Mouse (Mus musculus) neural tube, embryonic 15.5 days (tissue): ENCODE data around the gene Ifi35. TPM values are rescaled to one million over a fixed set of nuclear protein-coding genes. Genes with fewer than 3 reads are reported as not detected.
A peak's percentile ranks its signal among the peaks of the same experiment; 100 is the strongest.
"Not testable (repeated sequence)": the region's sequence is repeated elsewhere in the genome, so short reads cannot be mapped to it uniquely, and the experiment has no call there.

Experiments used
- ATAC-seq: fragments of 200-750 bp; cut with Nextera tagmentation; 2 replicates; pipeline ENCODE4 v1.8.0; 2017; ENCODE audit warnings: mild to moderate bottlenecking, moderate TSS enrichment, moderate library complexity; ENCODE audit not compliant: low FRiP score
- H3K27ac ChIP-seq: fragments of 300-500 bp; sonication (generic); replicated peaks from 2 replicates; pipeline ENCODE4 v1.5.1; 2015; ENCODE audit warnings: mild to moderate bottlenecking, inconsistent platforms
- H3K27me3 ChIP-seq: fragments of 300-500 bp; sonication (generic); replicated peaks from 2 replicates; pipeline ENCODE4 v1.6.1; 2015; ENCODE audit warnings: inconsistent platforms
- H3K36me3 ChIP-seq: fragments of 300-500 bp; sonication (generic); 2 replicates; pipeline ENCODE4 v1.6.1; 2015; ENCODE audit warnings: inconsistent platforms
- H3K4me1 ChIP-seq: fragments of 300-500 bp; sonication (generic); 2 replicates; pipeline ENCODE4 v1.6.1; 2015; ENCODE audit warnings: inconsistent platforms
- H3K4me2 ChIP-seq: fragments of 300-500 bp; sonication (generic); 2 replicates; pipeline ENCODE4 v1.6.1; 2015; ENCODE audit warnings: inconsistent platforms, mild to moderate bottlenecking, moderate library complexity
- H3K4me3 ChIP-seq: fragments of 300-500 bp; sonication (generic); replicated peaks from 2 replicates; pipeline ENCODE4 v1.5.1; 2015; ENCODE audit warnings: mild to moderate bottlenecking, inconsistent platforms
- H3K9ac ChIP-seq: fragments of 300-500 bp; sonication (generic); replicated peaks from 2 replicates; pipeline ENCODE4 v1.6.1; 2015; ENCODE audit warnings: mild to moderate bottlenecking, inconsistent platforms
- H3K9me3 ChIP-seq: fragments of 300-500 bp; sonication (generic); replicated peaks from 2 replicates; pipeline ENCODE4 v1.6.1; 2016; ENCODE audit warnings: inconsistent platforms
- WGBS: fragments of 180-500 bp; shearing (Covaris S2); methylation state at CpG from one replicate; pipeline ENCODE4 v1.1.7; 2015; ENCODE audit warnings: mixed read lengths; 5-methylcytosine and 5-hydroxymethylcytosine counted together
- polyA plus RNA-seq: library from polyadenylated mRNA; unstranded; fragments of >200 nt; fragmentation: Nextera tagmentation; extraction: Ambion mirVana; gene quantifications from 2 replicates; pipeline ENCODE4 v1.2.1, GENCODE M21; 2015

Gene Ifi35
- polyA plus RNA-seq, 1 experiment from 2014 or later, result 3.9 TPM

DNA sequence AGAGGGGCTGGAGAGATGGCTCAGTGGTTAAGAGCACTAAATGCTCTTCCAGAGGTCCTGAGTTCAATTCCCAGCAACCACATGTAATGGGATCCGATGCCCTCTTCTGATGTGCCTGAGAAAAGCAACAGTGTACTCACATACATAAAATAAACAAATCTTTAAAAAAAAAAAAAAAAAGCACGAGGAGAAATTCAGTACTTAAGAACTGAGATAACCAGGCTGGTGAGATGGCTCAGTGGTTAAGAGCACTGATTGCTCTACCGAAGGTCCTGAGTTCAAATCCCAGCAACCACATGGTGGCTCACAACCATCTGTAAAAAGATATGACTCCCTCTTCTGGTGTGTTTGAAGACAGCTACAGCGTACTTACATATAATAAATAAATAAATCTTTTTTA, 1.4 kb downstream of the Ifi35 start:
- H3K9me3 ChIP-seq, H3K27ac ChIP-seq, H3K4me3 ChIP-seq, H3K9ac ChIP-seq, H3K27me3 ChIP-seq, ATAC-seq, H3K4me2 ChIP-seq, H3K4me1 ChIP-seq, H3K36me3 ChIP-seq: not testable (repeated sequence)
- WGBS, result 81% methylated on average over 4 of the region's 4 CpGs

DNA sequence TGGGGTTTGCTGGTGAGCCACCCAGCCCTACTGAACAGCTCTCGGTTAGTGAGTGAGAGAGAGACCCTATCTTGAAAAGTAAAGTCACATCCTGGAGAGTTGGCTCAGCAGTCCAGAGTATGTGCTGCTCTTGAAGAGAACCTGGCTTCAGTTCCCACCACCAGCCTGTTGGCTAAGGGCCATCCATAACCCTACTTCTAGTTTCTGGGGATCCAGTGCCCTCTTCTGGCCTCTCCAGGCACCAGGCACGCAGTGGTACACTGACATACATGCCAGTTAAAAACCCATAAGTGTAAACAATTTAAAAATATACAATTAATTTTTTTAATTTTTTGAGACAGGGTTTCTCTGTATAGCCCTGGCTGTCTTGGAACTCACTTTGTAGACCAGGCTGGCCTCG, 2.2 kb downstream of the Ifi35 start:
- ATAC-seq, result no peak
- H3K27me3 ChIP-seq, result no peaks in the 10 kb centered on the region
- peaks cover 4% of the 10 kb centered on the region for H3K36me3 ChIP-seq
- H3K4me3 ChIP-seq, result no peak overlapping the region
- H3K27ac ChIP-seq, result no peak overlapping the region
- 88% methylated on average over 3 of the region's 3 CpGs for WGBS
- no peak overlapping the region for H3K4me2 ChIP-seq
- no peak overlapping the region for H3K9ac ChIP-seq
- no peaks in the 10 kb centered on the region for H3K9me3 ChIP-seq
- no peaks in the 10 kb centered on the region for H3K4me1 ChIP-seq

DNA sequence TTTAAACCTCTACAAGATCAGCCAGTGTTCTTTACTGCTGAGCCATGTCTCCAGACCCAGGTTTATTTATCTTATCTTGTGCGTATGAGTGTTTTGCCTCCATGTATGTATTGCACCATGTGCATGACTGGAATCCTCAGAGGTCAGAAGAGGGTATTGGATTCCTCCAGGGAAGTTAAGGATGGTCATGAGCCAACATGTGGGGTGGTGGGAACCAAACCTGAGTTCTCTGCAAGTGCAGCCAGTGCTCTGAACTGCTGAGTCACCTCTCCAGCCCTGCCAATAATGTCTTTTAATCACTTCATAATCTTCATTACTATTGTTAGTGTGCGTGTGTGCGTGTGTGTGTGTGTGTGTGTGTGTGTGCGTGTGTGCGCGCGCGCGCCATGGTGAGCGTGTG, 3.3 kb downstream of the Ifi35 start:
- Histone ChIP-seq H3K9me3 (no peaks in the 10 kb centered on the region), H3K9ac (no peak overlapping the region), H3K27me3 (no peaks in the 10 kb centered on the region), H3K4me1 (no peaks in the 10 kb centered on the region), H3K36me3 (no peaks in the 10 kb centered on the region), H3K4me2 (no peak overlapping the region), H3K27ac (no peak overlapping the region), H3K4me3 (no peak overlapping the region)
- 88% methylated on average over 10 of the region's 10 CpGs for WGBS
- no peak for ATAC-seq

DNA sequence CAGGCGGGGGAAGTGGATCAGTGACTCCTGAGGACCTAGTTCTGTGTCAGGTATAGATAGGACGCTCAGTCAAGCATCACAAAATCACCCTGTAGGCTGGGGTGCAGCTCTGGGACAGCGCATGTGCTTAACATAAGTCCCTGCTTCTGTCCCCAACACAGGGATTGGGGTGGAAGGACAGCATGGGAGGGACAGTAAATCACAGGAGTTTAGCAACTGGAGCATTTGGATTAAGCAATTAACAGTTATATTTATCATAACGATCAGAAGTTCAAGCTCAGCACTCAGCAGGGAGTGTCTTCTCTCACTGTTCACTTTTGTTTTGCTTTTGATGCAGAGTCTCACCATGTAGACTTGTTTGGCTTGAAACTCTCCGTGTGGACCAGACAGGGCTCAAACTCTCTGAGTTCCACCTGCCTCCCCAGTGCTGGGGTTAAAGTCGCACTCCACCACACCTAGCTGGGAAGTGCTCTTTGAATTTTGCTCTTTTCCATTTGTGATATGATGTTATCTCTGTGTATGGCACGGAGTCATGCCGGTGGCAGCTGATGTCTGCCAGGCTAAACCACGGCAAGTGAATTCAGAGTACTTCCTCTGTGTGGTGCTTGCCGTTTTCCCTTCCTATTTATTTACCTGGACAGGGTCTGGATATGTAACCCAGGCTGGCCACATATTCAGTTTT, 4.0 kb downstream of the Ifi35 start:
- Histone ChIP-seq H3K4me2 (no peak overlapping the region), H3K9ac (no peak overlapping the region), H3K36me3 (peaks cover 5% of the 10 kb centered on the region), H3K4me1 (no peaks in the 10 kb centered on the region), H3K27ac (no peak overlapping the region), H3K4me3 (no peak overlapping the region), H3K27me3 (no peaks in the 10 kb centered on the region), H3K9me3 (no peaks in the 10 kb centered on the region)
- no peak for ATAC-seq
- WGBS, result 72% methylated on average over 10 of the region's 10 CpGs

DNA sequence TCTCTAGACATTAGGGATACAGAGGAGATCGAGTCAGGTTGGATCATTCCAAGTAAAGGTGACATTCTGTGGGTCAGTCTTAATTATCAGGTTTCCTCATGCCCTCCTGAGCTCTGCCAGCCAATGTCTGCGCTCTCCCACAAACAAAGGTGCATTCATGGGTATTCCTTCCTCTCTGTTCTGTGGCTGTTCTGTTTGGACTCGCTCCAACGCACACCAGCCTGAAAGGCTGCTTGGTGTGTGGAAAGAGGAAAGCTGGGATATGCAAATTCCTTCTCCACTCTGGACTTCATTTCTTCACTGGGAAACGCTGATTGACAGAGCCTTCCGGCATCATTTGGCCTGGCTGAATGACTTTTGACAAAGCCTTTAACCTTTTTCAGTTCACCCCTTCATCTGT, 6.5 kb downstream of the Ifi35 start:
- Histone ChIP-seq H3K27ac (no peak overlapping the region), H3K4me2 (no peak overlapping the region), H3K9ac (no peak overlapping the region), H3K27me3 (no peaks in the 10 kb centered on the region), H3K4me1 (no peaks in the 10 kb centered on the region), H3K36me3 (peaks cover 28% of the 10 kb centered on the region), H3K9me3 (no peaks in the 10 kb centered on the region), H3K4me3 (no peak overlapping the region)
- 43% methylated on average over 6 of the region's 6 CpGs for WGBS
- ATAC-seq, result no peak

DNA sequence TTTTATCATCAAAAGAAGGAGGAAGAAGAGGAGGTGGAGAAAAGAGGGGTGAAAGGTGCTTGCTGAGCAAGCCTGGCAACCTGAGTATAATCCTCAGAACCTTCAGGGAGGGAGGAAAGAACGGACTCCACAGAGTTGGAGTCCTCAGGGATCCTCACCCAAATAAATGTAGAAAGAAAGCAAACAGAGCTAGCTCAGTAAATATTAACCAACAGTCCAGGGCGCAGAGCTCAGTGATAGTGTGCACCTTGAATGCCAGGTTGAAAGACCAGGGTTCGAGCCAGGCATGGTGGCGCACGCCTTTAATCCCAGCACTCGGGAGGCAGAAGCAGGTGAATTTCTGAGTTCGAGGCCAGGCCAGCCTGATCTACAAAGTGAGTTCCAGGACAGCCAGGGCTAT, 7.4 kb downstream of the Ifi35 start:
- H3K27me3 ChIP-seq, result no peaks in the 10 kb centered on the region
- no peak overlapping the region for H3K4me3 ChIP-seq
- 92% methylated on average over 7 of the region's 7 CpGs for WGBS
- H3K9ac ChIP-seq, result no peak overlapping the region
- H3K4me2 ChIP-seq, result no peak overlapping the region
- no peak overlapping the region for H3K27ac ChIP-seq
- no peaks in the 10 kb centered on the region for H3K4me1 ChIP-seq
- peaks cover 37% of the 10 kb centered on the region for H3K36me3 ChIP-seq
- no peak for ATAC-seq
- no peaks in the 10 kb centered on the region for H3K9me3 ChIP-seq

DNA sequence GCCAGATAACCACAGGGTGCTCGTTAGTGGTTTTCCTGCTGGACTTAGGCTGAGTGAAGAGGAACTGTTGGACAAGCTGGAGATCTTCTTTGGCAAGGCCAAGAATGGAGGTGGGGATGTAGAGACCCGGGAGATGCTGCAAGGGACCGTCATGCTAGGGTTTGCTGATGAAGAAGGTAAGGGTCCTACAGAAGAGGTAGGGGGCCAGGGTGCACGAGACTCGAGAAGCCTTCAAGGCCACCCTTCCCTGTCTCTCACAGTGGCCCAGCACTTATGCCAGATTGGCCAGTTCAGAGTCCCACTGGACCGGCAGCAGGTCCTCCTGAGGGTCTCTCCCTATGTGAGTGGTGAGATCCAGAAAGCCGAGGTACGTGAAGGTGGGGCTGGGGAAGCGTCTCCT, 9.4 kb downstream of the Ifi35 start:
- peaks cover 6% of the 10 kb centered on the region for H3K4me1 ChIP-seq
- H3K9ac ChIP-seq, result no peak overlapping the region
- no peaks in the 10 kb centered on the region for H3K9me3 ChIP-seq
- no peak overlapping the region for H3K4me3 ChIP-seq
- no peak overlapping the region for H3K4me2 ChIP-seq
- ATAC-seq, result no peak
- no peak overlapping the region for H3K27ac ChIP-seq
- no peaks in the 10 kb centered on the region for H3K27me3 ChIP-seq
- WGBS, result 88% methylated on average over 9 of the region's 9 CpGs
- H3K36me3 ChIP-seq, result peaks cover 56% of the 10 kb centered on the region

DNA sequence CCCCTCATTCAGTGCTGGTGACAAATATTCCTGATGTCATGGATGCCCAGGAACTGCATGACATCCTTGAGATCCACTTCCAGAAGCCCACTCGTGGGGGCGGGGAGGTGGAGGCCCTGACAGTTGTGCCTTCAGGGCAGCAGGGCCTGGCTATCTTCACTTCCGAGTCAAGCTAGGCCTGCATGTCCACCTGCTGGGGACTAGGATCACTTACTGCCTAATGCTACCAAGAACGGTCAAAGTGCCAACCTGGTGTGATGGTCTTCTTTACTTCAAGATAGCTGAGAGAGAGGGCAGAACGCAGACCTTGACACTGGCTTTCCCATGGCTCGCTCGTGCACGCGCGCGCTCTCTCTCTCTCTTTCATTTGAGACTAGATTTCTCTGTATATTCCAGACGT, 10.0 kb downstream of the Ifi35 start:
- WGBS, result 85% methylated on average over 12 of the region's 12 CpGs

DNA sequence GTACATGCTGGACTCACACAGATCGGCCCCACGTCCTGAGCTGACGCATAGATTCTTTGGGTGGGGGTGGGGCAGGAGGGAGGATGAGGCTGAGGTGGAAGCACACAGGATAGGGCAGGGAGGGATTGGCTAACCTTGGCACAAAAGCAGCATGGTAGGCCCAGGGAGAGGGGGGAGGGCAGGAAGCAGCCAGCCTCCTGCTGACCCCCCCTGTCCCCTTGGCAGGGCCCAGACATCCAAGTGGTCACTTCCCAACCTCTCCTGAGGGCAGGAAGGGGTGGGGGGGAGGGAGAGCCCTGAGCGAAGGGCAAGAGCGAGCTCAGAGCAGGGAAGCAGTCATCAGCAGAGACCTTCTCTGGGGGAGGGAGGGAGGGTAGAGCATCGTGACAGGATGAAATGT, 11.5 kb downstream of the Ifi35 start:
- Histone ChIP-seq H3K27me3 (no peaks in the 10 kb centered on the region), H3K36me3 (peaks cover 59% of the 10 kb centered on the region), H3K9me3 (no peaks in the 10 kb centered on the region), H3K9ac (no peak overlapping the region), H3K4me2 (no peak overlapping the region), H3K4me1 (peaks cover 26% of the 10 kb centered on the region), H3K4me3 (no peak overlapping the region), H3K27ac (no peak overlapping the region)
- ATAC-seq, result no peak
- 48% methylated on average over 6 of the region's 6 CpGs for WGBS

More for the DNA sequence above, 10.0 kb downstream of the Ifi35 start:
- H3K27ac ChIP-seq, result no peak overlapping the region
- H3K27me3 ChIP-seq, result no peaks in the 10 kb centered on the region
- H3K4me1 ChIP-seq, result peaks cover 11% of the 10 kb centered on the region
- H3K36me3 ChIP-seq, result peaks cover 59% of the 10 kb centered on the region
- ATAC-seq, result no peak
- no peaks in the 10 kb centered on the region for H3K9me3 ChIP-seq
- no peak overlapping the region for H3K4me3 ChIP-seq
- H3K4me2 ChIP-seq, result no peak overlapping the region
- no peak overlapping the region for H3K9ac ChIP-seq

DNA sequence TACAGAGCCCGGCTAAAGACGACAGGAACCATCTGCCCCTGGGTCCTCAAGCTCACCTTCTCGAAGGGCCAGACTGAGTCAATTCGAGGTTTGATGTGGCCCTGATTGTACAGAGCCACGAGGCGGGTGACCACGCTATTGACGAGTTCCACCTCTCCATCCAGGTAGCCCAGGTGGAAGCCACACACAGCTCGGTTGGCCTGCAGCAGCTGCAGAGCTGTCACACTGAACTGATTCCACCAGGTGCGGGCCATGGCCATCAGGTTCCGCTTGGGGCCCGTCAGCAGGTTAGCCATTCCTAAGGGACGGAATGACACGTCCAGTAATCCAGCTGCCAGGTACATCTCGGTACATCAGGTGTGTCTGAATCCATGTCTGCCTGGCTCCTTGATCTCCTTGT, 12.1 kb downstream of the Ifi35 start:
- 90% methylated on average over 15 of the region's 15 CpGs for WGBS
- H3K9ac ChIP-seq, result no peak overlapping the region
- H3K4me2 ChIP-seq, result no peak overlapping the region
- no peaks in the 10 kb centered on the region for H3K27me3 ChIP-seq
- no peak for ATAC-seq
- peaks cover 59% of the 10 kb centered on the region for H3K36me3 ChIP-seq
- no peak overlapping the region for H3K4me3 ChIP-seq
- no peaks in the 10 kb centered on the region for H3K9me3 ChIP-seq
- H3K4me1 ChIP-seq, result peaks cover 30% of the 10 kb centered on the region
- H3K27ac ChIP-seq, result no peak overlapping the region

DNA sequence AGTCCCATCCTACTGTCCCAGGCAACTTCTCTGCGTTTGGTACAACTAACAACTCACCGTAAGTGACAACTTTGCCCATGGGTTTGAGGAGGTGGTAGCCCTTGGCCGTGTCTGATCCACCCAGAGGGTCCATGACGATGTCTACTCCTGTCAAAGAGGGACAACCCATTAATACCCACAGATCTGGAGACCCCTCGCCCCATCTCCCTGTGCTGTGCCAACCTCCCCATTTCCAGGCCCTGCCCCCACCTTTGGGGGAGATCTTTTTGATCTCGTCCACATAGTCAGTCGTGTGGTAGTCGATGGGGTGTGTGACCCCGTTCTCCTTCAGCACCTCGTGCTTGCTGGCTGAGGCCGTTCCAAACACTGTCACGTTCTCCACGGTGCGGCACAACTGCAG, 13.9 kb downstream of the Ifi35 start:
- Histone ChIP-seq H3K4me1 (peaks cover 41% of the 10 kb centered on the region), H3K27me3 (no peaks in the 10 kb centered on the region), H3K4me2 (no peak overlapping the region), H3K27ac (no peak overlapping the region), H3K36me3 (peaks cover 55% of the 10 kb centered on the region), H3K4me3 (no peak overlapping the region), H3K9ac (no peak overlapping the region), H3K9me3 (no peaks in the 10 kb centered on the region)
- no peak for ATAC-seq
- WGBS, result 63% methylated on average over 14 of the region's 14 CpGs

DNA sequence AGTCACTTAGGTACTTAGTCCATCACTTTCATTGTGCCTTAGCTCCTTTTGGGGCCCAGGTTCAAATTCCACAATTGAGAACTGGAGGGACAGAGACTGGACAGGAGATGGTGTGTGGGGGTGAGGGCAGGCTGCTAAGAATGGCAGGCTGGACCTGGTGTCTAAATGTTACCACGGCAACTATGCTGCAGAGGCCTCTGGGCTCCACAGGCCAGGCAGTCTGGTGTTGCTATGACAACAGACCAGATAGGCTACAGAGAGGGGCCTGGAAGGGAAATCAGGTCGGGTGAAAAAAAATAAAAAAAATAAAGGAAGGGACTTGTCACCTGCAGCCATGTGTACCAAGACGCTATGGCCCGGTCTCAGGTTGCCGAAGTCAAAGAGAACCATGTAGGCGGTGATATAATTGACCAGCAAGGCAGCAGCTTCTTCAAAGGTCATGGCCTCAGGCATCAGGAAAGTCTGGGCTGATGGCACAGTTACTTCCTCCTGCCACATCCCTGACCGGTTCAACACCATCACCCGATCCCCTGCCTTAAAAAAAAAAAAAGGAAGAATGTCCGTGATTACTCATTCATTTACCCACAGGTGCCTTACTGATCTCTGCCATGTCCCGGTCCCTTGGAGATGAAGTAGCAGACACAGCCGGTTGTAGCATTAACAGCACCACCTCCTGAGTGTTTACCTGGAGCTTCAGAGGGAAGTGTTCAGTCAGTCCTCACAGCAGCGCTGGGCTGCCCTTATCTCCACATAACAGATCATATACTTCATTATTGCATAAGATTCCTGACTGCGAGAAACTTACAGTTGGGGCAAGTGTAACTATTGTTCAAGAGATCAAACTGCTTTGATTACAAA, 14.6 kb downstream of the Ifi35 start:
- Histone ChIP-seq H3K27me3 (no peaks in the 10 kb centered on the region), H3K36me3 (peaks cover 49% of the 10 kb centered on the region), H3K4me1 (peaks cover 47% of the 10 kb centered on the region), H3K9me3 (no peaks in the 10 kb centered on the region), H3K27ac (no peak overlapping the region), H3K4me2 (peak overlapping the region; percentile 82), H3K4me3 (peak overlapping the region; percentile 96), H3K9ac (peak overlapping the region; percentile 97; the same call in 1 of the 2 replicates)
- 30% methylated on average over 13 of the region's 13 CpGs for WGBS
- ATAC-seq, result no peak
